In the genomic region with DNA sequence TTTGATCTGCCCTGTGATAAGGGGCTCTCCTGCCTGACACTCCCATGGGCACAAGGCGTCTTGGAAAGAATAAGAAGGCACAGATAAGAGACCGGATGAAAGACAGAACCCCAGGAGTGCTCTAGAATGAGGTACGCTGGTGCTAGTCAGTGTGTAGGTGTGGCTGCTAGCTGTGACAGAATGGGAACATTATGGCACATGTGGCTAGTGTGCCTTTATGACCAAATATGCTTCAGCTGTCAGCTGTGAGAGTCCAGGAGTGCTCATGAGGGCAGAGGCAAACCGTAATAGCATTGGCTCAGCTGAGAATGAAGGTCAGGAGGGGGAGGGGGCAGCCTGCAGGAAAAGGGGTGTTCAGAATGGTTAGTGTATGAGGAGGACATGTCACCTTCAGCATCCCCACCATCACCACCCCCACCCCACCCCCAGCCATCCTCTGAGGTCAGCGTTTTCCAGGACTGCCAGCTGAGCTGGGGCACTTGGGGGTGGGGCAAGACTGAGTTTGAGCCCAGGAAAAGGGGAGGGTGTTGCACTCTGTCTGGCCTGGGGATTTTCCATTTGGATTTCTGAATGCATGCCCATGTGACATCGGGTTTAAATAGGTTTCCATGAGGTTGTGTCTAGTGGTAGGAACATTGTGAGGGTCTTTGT, we compare ENCODE assay signal across 9 mouse cellular contexts. TPM values are rescaled to one million over a fixed set of nuclear protein-coding genes. Genes with fewer than 3 reads are reported as not detected.
DNase-seq lines count a peak whose midpoint lies in the region; ATAC-seq and TF ChIP-seq lines count a peak whose summit lies in the region.
"Had no signal": no experiment of that assay in that cellular context is flagged by ENCODE, and none has a peak within 500 bp of the region (broad histone marks: within the 10 kb centered on the region; RNA-seq: fewer than 3 reads in every experiment).

No protein-coding gene starts in this region.

- WGBS in midbrain, embryonic 10.5 days, result 57% methylated on average over 6 of the region's 6 CpGs
- 44% methylated on average over 6 of the region's 6 CpGs for WGBS in midbrain, postnatal 0 days

- no peaks in the 10 kb centered on the region for H3K27me3 ChIP-seq in midbrain, embryonic 10.5 days (ENCODE audit: low read depth, poor library complexity, severe bottlenecking)
- H3K27me3 ChIP-seq in midbrain, postnatal 0 days (ENCODE audit: insufficient read depth, low read length), result no peaks in the 10 kb centered on the region

- TF ChIP-seq CTCF in midbrain, postnatal 0 days (IDR thresholded peaks at IDR 0.05), result no peak

- no peak overlapping the region for H3K9ac ChIP-seq in midbrain, postnatal 0 days (replicated peaks; ENCODE audit: low read length, poor library complexity, severe bottlenecking)

- no peak for ATAC-seq in midbrain, postnatal 0 days (ENCODE audit: low FRiP score)

- H3K4me1 ChIP-seq in midbrain, embryonic 10.5 days, result peaks cover 44% of the 10 kb centered on the region
- no peaks in the 10 kb centered on the region; the same call in 1 of the 2 replicates for H3K4me1 ChIP-seq in midbrain, postnatal 0 days (ENCODE audit: insufficient read depth, low read length)

- no peak overlapping the region for H3K4me2 ChIP-seq in midbrain, postnatal 0 days (ENCODE audit: low read depth, low read length, poor library complexity, severe bottlenecking)

- no peaks in the 10 kb centered on the region for H3K36me3 ChIP-seq in midbrain, embryonic 10.5 days
- no peaks in the 10 kb centered on the region for H3K36me3 ChIP-seq in midbrain, postnatal 0 days (ENCODE audit: insufficient read depth, low read length)

- peak overlapping the region; percentile 30; the same call in 1 of the 2 replicates for H3K27ac ChIP-seq in midbrain, embryonic 10.5 days (replicated peaks)
- no peak overlapping the region for H3K27ac ChIP-seq in midbrain, postnatal 0 days (ENCODE audit: low read depth, low read length)

- no peaks in the 10 kb centered on the region for H3K9me3 ChIP-seq in midbrain, embryonic 10.5 days (replicated peaks)
- H3K9me3 ChIP-seq in midbrain, postnatal 0 days (ENCODE audit: low read length), result no peaks in the 10 kb centered on the region

- DNase-seq in adrenal gland, adult (ENCODE audit: inconsistent age in 2 of 2, low spot score in 1 of 2), result peak; percentile 52 to 80
- no peak for DNase-seq in adrenal gland, postnatal 4 days (ENCODE audit: low spot score in 2 of 2)
- no peak for DNase-seq in midbrain, embryonic 10.5 days (ENCODE audit: low spot score)
- DNase-seq in midbrain, postnatal 0 days (ENCODE audit: low spot score), result no peak
- DNase-seq in kidney, adult 8-10 months, result peak; percentile 61 to 79
- DNase-seq in retina, postnatal 1 day, result peak; percentile 80
- DNase-seq in urinary bladder, postnatal 4 days (ENCODE audit: low spot score in 2 of 2), result no peak
- no peak for DNase-seq in urinary bladder, adult 2 months (ENCODE audit: low spot score)

- no peak overlapping the region for H3K4me3 ChIP-seq in midbrain, embryonic 10.5 days
- no peak overlapping the region for H3K4me3 ChIP-seq in midbrain, postnatal 0 days (ENCODE audit: low read depth, low read length)

RNA-seq across cellular contexts. Expression of a gene that starts 1.4 kb away (rescaled TPM):
- not detected for total RNA-seq in adrenal gland, postnatal 4 days (2021)
- not detected in 2 replicates for polyA plus RNA-seq in midbrain, embryonic 10.5 days (2016; fragmentation: Nextera tagmentation; extraction: Ambion mirVana)
- total RNA-seq in midbrain, postnatal 0 days (2014; rRNA removed), result not detected in 2 replicates
- polyA plus RNA-seq in midbrain, postnatal 0 days (2015; fragmentation: Nextera tagmentation; extraction: Ambion mirVana), result not detected in 2 replicates
- polyA plus RNA-seq in urinary bladder, adult 2 months (2012; rRNA removed), result not detected in 2 replicates
- total RNA-seq: hematopoietic stem cell, adult 5-6 weeks had no signal

RNA-seq across cellular contexts. Expression of a gene that starts 1.4 kb away (rescaled TPM):
- total RNA-seq in adrenal gland, postnatal 4 days (2021), result not detected
- polyA plus RNA-seq in midbrain, embryonic 10.5 days (2016; fragmentation: Nextera tagmentation; extraction: Ambion mirVana), result not detected in 2 replicates
- total RNA-seq in midbrain, postnatal 0 days (2014; rRNA removed), result not detected in 2 replicates
- polyA plus RNA-seq in midbrain, postnatal 0 days (2015; fragmentation: Nextera tagmentation; extraction: Ambion mirVana), result not detected in 2 replicates
- not detected in 2 replicates for polyA plus RNA-seq in urinary bladder, adult 2 months (2012; rRNA removed)
- total RNA-seq: hematopoietic stem cell, adult 5-6 weeks had no signal

RNA-seq across cellular contexts. Expression of a gene that starts 7.2 kb away (rescaled TPM):
- total RNA-seq in adrenal gland, postnatal 4 days (2021), result 1 to 10 TPM in 1 of 2 experiments, under 1 TPM in 1; 0.17 to 1.6 TPM
- 0.06 TPM in 1 of 2 replicates, not detected in the other for polyA plus RNA-seq in midbrain, embryonic 10.5 days (2016; fragmentation: Nextera tagmentation; extraction: Ambion mirVana)
- 0.57 and 0.77 TPM in 2 replicates for total RNA-seq in midbrain, postnatal 0 days (2014; rRNA removed)
- polyA plus RNA-seq in midbrain, postnatal 0 days (2015; fragmentation: Nextera tagmentation; extraction: Ambion mirVana), result 0.26 and 0.31 TPM in 2 replicates
- 0.62 and 0.83 TPM in 2 replicates for polyA plus RNA-seq in urinary bladder, adult 2 months (2012; rRNA removed)
- total RNA-seq: hematopoietic stem cell, adult 5-6 weeks had no signal

RNA-seq across cellular contexts. Expression of a gene that starts 23.5 kb away (rescaled TPM):
- 1 to 10 TPM; 6.8 to 7.5 TPM for total RNA-seq in adrenal gland, postnatal 4 days (2021)
- polyA plus RNA-seq in midbrain, embryonic 10.5 days (2016; fragmentation: Nextera tagmentation; extraction: Ambion mirVana), result 2.2 and 2.7 TPM in 2 replicates
- 5.2 and 5.6 TPM in 2 replicates for total RNA-seq in midbrain, postnatal 0 days (2014; rRNA removed)
- polyA plus RNA-seq in midbrain, postnatal 0 days (2015; fragmentation: Nextera tagmentation; extraction: Ambion mirVana), result 2.4 and 2.6 TPM in 2 replicates
- polyA plus RNA-seq in urinary bladder, adult 2 months (2012; rRNA removed), result 3.9 and 4.5 TPM in 2 replicates

RNA-seq across cellular contexts. Expression of a gene that starts 46.8 kb away (rescaled TPM):
- total RNA-seq in adrenal gland, postnatal 4 days (2021), result 10 to 100 TPM; 16.7 to 19.7 TPM
- 46.0 and 68.7 TPM in 2 replicates for polyA plus RNA-seq in midbrain, embryonic 10.5 days (2016; fragmentation: Nextera tagmentation; extraction: Ambion mirVana)
- 48.3 and 59.5 TPM in 2 replicates for total RNA-seq in midbrain, postnatal 0 days (2014; rRNA removed)
- polyA plus RNA-seq in midbrain, postnatal 0 days (2015; fragmentation: Nextera tagmentation; extraction: Ambion mirVana), result 39.5 and 47.3 TPM in 2 replicates
- 17.8 and 18.0 TPM in 2 replicates for polyA plus RNA-seq in urinary bladder, adult 2 months (2012; rRNA removed)

Comparison
In these comparisons a context has a peak if more than half of its experiments do, and no peak if none do; other contexts are left out.
1. DNase-seq: peak in adrenal gland, adult (2 of 2), kidney, adult 8-10 months (2 of 2) and retina, postnatal 1 day (single experiment); none in adrenal gland, postnatal 4 days (0 of 2), midbrain, embryonic 10.5 days (single experiment), midbrain, postnatal 0 days (single experiment), urinary bladder, postnatal 4 days (0 of 2) and urinary bladder, adult 2 months (single experiment).